Mouse (Mus musculus) brain, embryonic 14.5 days (tissue): ENCODE measurements at regions not wholly inside any gene's neighbourhood (a gene's known extent, or its start where the extent isn't known, plus 50 kb on each side); places are given as distances from the start of the nearest gene placed in this dataset.

ENCODE experiments used
- DNase-seq: peaks from one replicate; pipeline ENCODE4 v3.0.0-alpha.2; 2011; ENCODE audit warnings: low read depth
- CTCF ChIP-seq: fragments of 200-500 bp; IDR thresholded peaks from 2 replicates; pipeline ENCODE4 v1.5.1; 2012; ENCODE audit warnings: inconsistent platforms, mild to moderate bottlenecking, moderate library complexity, borderline replicate concordance; ENCODE audit not compliant: insufficient read depth, insufficient read length; ENCODE audit errors: extremely low read depth
- POLR2A ChIP-seq: fragments of 200-500 bp; IDR thresholded peaks from 2 replicates; pipeline ENCODE4 v1.6.1; 2012; ENCODE audit warnings: mild to moderate bottlenecking, inconsistent platforms, borderline replicate concordance; ENCODE audit not compliant: poor library complexity, insufficient read depth, insufficient read length, severe bottlenecking; ENCODE audit errors: extremely low read depth

DNA sequence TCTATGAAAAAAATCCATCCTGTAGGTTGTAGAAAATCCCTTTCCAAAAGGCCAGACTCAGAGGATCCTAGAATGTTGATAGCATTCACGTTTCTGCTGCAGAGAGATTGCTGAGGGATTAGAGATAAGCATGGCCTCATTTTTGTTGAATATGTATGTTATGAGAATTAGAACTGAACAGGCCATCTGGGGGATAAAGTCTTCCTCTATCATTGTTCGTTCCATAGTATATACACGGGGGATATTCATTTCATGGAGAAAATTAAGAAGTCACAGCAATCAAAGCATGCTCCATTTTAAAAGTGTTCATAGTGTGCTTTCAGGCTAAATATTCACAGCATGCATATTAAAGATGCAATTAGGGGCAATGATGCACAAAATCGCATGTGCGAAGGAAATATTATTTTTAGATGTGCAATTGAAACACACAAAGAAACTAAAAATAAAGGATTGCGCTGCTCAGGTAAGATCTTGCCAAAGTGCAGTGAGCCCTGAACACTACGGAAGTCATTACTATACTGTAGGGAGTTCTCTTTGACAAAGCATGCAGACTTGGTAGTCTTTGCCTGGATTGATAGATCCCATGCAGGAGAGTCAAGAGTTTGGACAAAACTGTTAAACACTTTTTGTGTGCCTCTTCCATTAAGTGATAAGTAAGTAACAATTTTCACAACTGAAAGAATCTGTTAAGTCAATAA is 511.5 kb downstream of the Phf3 start:
- TF ChIP-seq CTCF, result no peak
- no peak for TF ChIP-seq POLR2A
- DNase-seq, result peak; percentile 49

GRCm38 (mm10) chr1:30320657-30321262 is 553.0 kb downstream of the Phf3 start:
- TF ChIP-seq POLR2A (no peak), CTCF (no peak)

GRCm38 (mm10) chr1:30318195-30318594 is 555.5 kb downstream of the Phf3 start:
- TF ChIP-seq POLR2A (no peak), CTCF (no peak)
- peak; percentile 41 for DNase-seq

More at GRCm38 (mm10) chr1:30320657-30321262, 553.0 kb downstream of the Phf3 start:
- peak; percentile 42 for DNase-seq

DNA sequence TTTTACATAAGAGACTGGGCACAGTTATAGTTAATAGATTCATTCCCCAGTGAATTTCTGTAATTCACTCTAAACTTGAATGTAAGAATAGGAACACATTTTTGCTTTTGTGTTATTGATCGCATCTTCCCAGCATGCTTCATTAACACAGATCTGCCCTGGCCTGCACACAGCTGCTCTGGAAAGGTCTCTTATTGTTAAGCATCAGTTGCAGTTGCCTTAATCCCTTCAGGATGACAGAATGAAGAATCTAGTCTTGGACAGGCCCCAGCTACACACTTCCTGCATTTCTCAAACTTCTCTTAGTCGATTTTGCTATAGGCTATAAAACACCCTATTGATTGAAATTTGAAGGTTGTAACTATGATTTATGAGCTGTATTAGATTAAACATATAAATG is 584.6 kb downstream of the Phf3 start:
- DNase-seq, result peak; percentile 39
- TF ChIP-seq CTCF (no peak), POLR2A (no peak)

DNA sequence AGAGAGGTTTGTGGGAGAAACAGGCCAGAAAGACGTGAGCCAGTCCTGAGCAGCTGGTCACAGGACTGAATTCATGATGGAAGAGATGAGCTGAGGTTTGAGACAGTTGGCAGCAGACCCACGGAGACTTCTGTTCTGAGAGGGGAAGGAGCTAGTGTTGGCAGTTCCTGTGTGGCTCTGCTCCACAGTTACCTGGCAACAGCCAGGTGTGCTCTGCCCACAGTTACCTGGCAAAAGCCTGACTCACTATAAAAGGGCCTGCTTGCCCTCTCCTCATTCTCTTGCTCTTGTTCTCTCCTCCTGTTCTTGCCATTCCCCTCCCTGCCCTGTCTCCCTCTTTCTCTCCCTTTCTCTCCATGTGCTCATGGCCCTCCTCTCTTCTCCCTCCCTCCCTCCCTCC is 611.3 kb downstream of the Phf3 start:
- no peak for DNase-seq

DNA sequence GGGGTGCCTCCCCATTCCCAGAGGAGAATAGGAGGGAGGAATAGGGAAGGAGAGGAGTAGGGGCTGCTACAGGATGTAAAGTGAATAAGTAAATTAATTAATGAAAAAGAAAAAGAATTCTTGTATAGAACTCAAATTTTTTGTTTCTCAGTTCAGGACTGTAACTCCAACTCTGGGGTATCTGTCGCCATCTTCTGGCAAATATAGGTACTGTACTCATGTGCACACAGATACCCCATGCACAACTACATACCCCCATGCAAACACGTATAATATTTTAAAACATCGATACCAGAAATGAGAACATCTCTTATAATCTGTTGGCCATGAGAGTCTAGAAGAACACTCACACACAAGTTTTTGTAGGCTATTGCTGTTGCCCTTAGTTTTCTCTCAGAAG is 614.2 kb downstream of the Phf3 start:
- TF ChIP-seq POLR2A (no peak), CTCF (0 out of 2 replicates have a peak, but pooled peaks have one; percentile 6)
- DNase-seq, result peak; percentile 7

More for the DNA sequence above, 611.3 kb downstream of the Phf3 start:
- TF ChIP-seq CTCF (no peak), POLR2A (no peak)

- peak; percentile 45 for DNase-seq
- TF ChIP-seq CTCF (no peak), POLR2A (no peak)
These were observed 656.9 kb downstream of the Phf3 start for GRCm38 (mm10) chr1:30216764-30217348.

DNA sequence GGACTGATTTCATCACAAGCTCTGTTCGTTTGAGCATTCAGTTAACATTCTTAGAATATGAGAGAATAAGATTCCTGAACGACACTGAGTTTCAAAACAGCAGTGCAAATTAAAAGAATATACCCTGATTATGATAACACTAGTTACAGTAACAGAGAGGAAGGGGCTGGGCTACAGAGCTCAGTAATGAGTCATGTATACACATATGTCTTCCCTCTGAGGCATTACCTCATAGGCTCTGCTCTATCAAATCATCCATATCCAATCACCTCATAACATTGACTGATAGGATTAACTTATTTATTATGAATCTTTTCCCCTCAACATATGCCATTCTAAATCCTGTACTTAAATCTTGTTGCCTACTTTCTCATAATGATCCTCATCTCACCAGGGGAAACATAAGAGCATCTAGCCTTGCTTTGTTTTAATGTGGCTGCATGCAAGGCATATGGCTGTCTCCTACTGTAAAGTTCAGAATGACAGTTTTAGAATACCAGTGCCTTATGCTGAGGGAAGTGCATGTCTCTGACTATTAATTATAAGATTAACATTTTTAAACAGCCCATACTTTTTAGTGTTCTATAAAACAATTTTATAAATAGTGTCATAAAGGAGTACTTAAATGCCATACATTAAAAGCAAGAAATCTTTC is 669.0 kb downstream of the Phf3 start:
- TF ChIP-seq POLR2A, result no peak
- TF ChIP-seq CTCF, result no peak
- peak; percentile 13 for DNase-seq

- DNase-seq, result peak; percentile 59
- TF ChIP-seq POLR2A (no peak), CTCF (no peak)
These were observed 697.5 kb downstream of the Phf3 start for GRCm38 (mm10) chr1:30176225-30176624.

GRCm38 (mm10) chr1:30144997-30145396 is 728.7 kb downstream of the Phf3 start:
- no peak for TF ChIP-seq POLR2A
- peak; percentile 76; the same call in 1 of the 2 replicates for TF ChIP-seq CTCF
- peak; percentile 93 for DNase-seq

- DNase-seq, result no peak
- TF ChIP-seq CTCF (no peak), POLR2A (no peak)
These were observed 759.5 kb downstream of the Phf3 start for GRCm38 (mm10) chr1:30114186-30114585.
